Mouse (Mus musculus) liver, embryonic 13.5 days (tissue): ENCODE measurements around the gene Aqp5. TPM values are rescaled to one million over a fixed set of nuclear protein-coding genes. Genes with fewer than 3 reads are reported as not detected.
A peak's percentile ranks its signal among the peaks of the same experiment; 100 is the strongest.

Experiments used
- ATAC-seq: fragments of 200-750 bp; cut with Nextera tagmentation; 2 replicates; pipeline ENCODE4 v1.8.0; 2017; ENCODE audit warnings: low read depth, mild to moderate bottlenecking, moderate number of reproducible peaks, moderate library complexity
- DNase-seq: peaks from one replicate; pipeline ENCODE4 v3.0.0; 2022
- H3K27ac ChIP-seq: fragments of 300-500 bp; sonication (generic); 2 replicates; pipeline ENCODE4 v1.5.1; 2015; ENCODE audit warnings: moderate library complexity, mild to moderate bottlenecking, inconsistent platforms
- H3K27me3 ChIP-seq: fragments of 300-500 bp; sonication (generic); 2 replicates; pipeline ENCODE4 v1.6.1; 2015; ENCODE audit warnings: mild to moderate bottlenecking, inconsistent platforms
- H3K36me3 ChIP-seq: fragments of 300-500 bp; sonication (generic); 2 replicates; pipeline ENCODE4 v1.6.1; 2015; ENCODE audit warnings: mild to moderate bottlenecking, inconsistent platforms
- H3K4me1 ChIP-seq: fragments of 300-500 bp; sonication (generic); replicated peaks from 2 replicates; pipeline ENCODE4 v1.6.1; 2015; ENCODE audit warnings: inconsistent platforms
- H3K4me2 ChIP-seq: fragments of 300-500 bp; sonication (generic); 2 replicates; pipeline ENCODE4 v1.6.1; 2015; ENCODE audit warnings: inconsistent platforms, mild to moderate bottlenecking, moderate library complexity
- H3K4me3 ChIP-seq: fragments of 300-500 bp; sonication (generic); replicated peaks from 2 replicates; pipeline ENCODE4 v1.5.1; 2015; ENCODE audit warnings: mild to moderate bottlenecking, inconsistent platforms
- H3K9ac ChIP-seq: fragments of 300-500 bp; sonication (generic); 2 replicates; pipeline ENCODE4 v1.6.1; 2015; ENCODE audit warnings: mild to moderate bottlenecking, inconsistent platforms
- H3K9me3 ChIP-seq: fragments of 300-500 bp; sonication (generic); replicated peaks from 2 replicates; pipeline ENCODE4 v1.6.1; 2016; ENCODE audit warnings: inconsistent platforms
- WGBS: fragments of 180-500 bp; shearing (Covaris S2); methylation state at CpG from one replicate; pipeline ENCODE4 v1.1.7; 2015; ENCODE audit not compliant: insufficient replicate concordance; 5-methylcytosine and 5-hydroxymethylcytosine counted together
- polyA plus RNA-seq: library from polyadenylated mRNA; unstranded; fragments of >200 nt; fragmentation: Nextera tagmentation; extraction: Ambion mirVana; gene quantifications from 2 replicates; pipeline ENCODE4 v1.2.1, GENCODE M21; 2015

Aqp5 gene
- polyA plus RNA-seq, 1 experiment from 2014 or later, result 0.24 TPM

- H3K9ac ChIP-seq, result no peak overlapping the region
- DNase-seq (peak; percentile 58), ATAC-seq (peak; percentile 74)
- H3K4me1 ChIP-seq, result 0 out of 2 replicates have a peak, but pooled peaks cover 3% of the 10 kb centered on the region
- no peak overlapping the region for H3K27ac ChIP-seq
- H3K36me3 ChIP-seq, result no peaks in the 10 kb centered on the region
- WGBS, result 0% methylated on average over 7 of the region's 7 CpGs
- no peak overlapping the region for H3K4me2 ChIP-seq
- H3K9me3 ChIP-seq, result no peaks in the 10 kb centered on the region
- no peak overlapping the region for H3K4me3 ChIP-seq
- peaks cover 93% of the 10 kb centered on the region for H3K27me3 ChIP-seq
Measured at GRCm38 (mm10) chr15:99596056-99596687, 5.6 kb downstream of the Aqp5 start.

DNA sequence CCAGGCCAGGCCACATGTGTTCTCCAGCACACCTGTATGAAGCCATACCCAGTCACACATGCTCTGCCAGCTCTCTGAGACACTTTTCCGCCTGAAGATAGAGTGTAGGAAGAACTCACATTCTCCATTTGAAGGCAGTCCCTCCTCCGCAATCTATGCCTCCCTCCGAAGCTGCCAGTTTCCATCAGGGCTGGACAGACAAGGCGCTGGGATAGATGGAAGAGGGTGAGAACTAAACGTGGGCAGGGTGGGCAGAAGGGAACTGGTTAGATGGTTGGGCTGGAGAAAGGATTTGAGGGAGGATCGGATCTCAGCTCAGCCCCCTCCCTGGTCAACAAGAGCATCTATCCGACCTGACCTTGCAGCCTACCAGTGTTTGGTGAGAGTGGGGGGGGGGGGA, 6.3 kb downstream of the Aqp5 start:
- peaks cover 92% of the 10 kb centered on the region for H3K27me3 ChIP-seq
- no peak overlapping the region for H3K4me3 ChIP-seq
- ATAC-seq (no peak), DNase-seq (no peak)
- 0 out of 2 replicates have a peak, but pooled peaks cover 3% of the 10 kb centered on the region for H3K4me1 ChIP-seq
- H3K9ac ChIP-seq, result no peak overlapping the region
- H3K36me3 ChIP-seq, result no peaks in the 10 kb centered on the region
- H3K4me2 ChIP-seq, result no peak overlapping the region
- no peak overlapping the region for H3K27ac ChIP-seq
- 49% methylated on average over 7 of the region's 7 CpGs for WGBS
- H3K9me3 ChIP-seq, result no peaks in the 10 kb centered on the region

DNA sequence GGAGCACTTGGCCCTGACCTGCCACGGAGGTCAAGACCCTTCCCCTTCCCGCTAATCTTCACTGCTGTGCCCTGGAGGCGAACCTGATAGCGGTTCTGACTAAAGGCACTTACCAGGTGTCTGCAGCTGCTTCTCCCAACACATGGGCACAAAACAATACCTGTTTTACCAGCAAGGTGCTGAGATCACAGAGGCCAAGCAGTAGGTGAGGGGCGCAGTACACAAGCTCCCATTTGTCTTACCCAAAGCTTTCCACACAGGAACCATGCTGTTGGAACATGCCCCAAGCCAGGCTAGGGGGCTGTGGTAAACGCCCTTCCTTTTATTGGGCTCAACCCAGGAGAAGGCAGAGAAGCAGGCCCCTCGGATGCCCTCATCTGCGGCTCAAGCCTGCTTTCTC, 7.0 kb downstream of the Aqp5 start:
- 33% methylated on average over 8 of the region's 8 CpGs for WGBS
- H3K9ac ChIP-seq, result no peak overlapping the region
- H3K4me3 ChIP-seq, result no peak overlapping the region
- peaks cover 90% of the 10 kb centered on the region for H3K27me3 ChIP-seq
- no peak overlapping the region for H3K27ac ChIP-seq
- H3K9me3 ChIP-seq, result no peaks in the 10 kb centered on the region
- no peaks in the 10 kb centered on the region for H3K36me3 ChIP-seq
- no peak for ATAC-seq
- H3K4me1 ChIP-seq, result 0 out of 2 replicates have a peak, but pooled peaks cover 3% of the 10 kb centered on the region
- DNase-seq, result no peak
- H3K4me2 ChIP-seq, result no peak overlapping the region

GRCm38 (mm10) chr15:99599245-99600070, 8.9 kb downstream of the Aqp5 start:
- no peak overlapping the region for H3K4me3 ChIP-seq
- H3K36me3 ChIP-seq, result no peaks in the 10 kb centered on the region
- peaks cover 88% of the 10 kb centered on the region for H3K27me3 ChIP-seq
- H3K4me1 ChIP-seq, result 0 out of 2 replicates have a peak, but pooled peaks cover 3% of the 10 kb centered on the region
- WGBS, result 55% methylated on average over 17 of the region's 17 CpGs
- no peak overlapping the region for H3K9ac ChIP-seq
- no peak for DNase-seq
- H3K27ac ChIP-seq, result no peak overlapping the region
- no peaks in the 10 kb centered on the region for H3K9me3 ChIP-seq
- H3K4me2 ChIP-seq, result no peak overlapping the region
- ATAC-seq, result no peak

DNA sequence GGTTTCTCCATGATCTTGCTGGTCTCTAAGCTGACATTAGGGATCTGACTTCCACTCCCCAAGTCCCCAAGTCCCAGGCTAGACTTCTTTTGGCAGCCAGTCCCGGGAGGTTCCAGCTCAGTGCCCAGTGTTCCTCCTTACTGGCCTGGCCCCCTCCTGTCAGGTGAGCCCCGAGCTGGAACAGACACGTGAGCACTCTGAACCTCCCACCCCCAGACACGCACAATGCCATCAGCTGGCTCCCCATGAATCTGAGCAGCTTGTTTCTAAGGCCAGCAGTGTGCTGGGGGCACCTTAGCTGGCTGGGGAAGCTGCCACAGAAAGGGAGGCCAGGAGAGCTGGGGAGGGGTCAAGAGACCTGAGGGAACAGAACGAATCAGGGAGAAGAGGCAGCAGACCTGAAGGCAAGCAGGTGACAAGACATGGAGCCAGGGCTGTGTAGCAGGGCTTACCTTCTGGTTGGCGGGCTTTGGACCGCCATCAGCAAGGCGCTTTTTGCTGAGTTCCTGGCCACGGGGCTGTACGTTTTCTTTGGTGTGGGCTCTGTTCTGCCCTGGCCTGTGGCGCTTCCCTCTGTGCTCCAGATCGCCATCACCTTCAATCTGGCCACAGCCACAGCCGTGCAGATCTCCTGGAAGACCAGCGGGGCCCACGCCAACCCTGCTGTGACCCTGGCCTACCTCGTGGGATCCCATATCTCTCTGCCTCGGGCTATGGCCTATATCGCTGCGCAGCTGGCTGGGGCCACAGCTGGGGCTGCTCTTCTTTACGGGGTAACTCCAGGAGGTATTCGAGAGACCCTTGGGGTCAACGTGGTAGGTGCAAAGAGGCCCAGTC, 10.6 kb downstream of the Aqp5 start, which contains the start of gene Aqp6:
Gene Aqp6, plus strand, starts transcription at position 415 of the 837 bp plus-strand sequence.
- no peak for ATAC-seq
- Histone ChIP-seq H3K4me2 (no peak within 1 kb of the TSS), H3K9ac (no peak within 1 kb of the TSS), H3K4me1 (peaks cover 2% of the 10 kb centered on the region), H3K9me3 (no peaks in the 10 kb centered on the region), H3K4me3 (no peak within 1 kb of the TSS), H3K27ac (no peak within 1 kb of the TSS), H3K27me3 (peaks cover 90% of the 10 kb centered on the region), H3K36me3 (no peaks in the 10 kb centered on the region)
- WGBS, result 55% methylated on average over 22 of the region's 22 CpGs
- no peak for DNase-seq

DNA sequence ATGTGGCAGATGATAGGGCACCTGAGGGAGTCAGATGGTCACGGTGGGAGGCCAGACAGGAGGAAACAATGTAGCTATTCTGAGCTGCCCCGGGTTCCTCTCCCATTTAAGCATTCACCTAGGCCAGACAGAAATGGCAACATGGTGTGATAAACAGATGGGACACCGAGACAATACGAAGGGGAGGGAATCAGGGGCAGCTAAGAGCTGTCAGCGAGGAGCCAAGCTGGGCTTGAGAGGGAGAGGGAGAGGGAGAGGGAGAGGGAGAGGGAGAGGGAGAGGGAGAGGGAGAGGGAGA, 11.2 kb downstream of the Aqp5 start:
- H3K4me1 ChIP-seq, result peaks cover 7% of the 10 kb centered on the region

GRCm38 (mm10) chr15:99602206-99602820, 11.7 kb downstream of the Aqp5 start:
- Histone ChIP-seq H3K4me3 (no peak overlapping the region), H3K4me1 (peaks cover 13% of the 10 kb centered on the region), H3K9me3 (no peaks in the 10 kb centered on the region), H3K27ac (no peak overlapping the region), H3K9ac (no peak overlapping the region), H3K4me2 (no peak overlapping the region), H3K27me3 (peaks cover 90% of the 10 kb centered on the region), H3K36me3 (no peaks in the 10 kb centered on the region)
- WGBS, result 69% methylated on average over 17 of the region's 17 CpGs
- ATAC-seq, result no peak
- DNase-seq, result no peak

More for the DNA sequence above, 11.2 kb downstream of the Aqp5 start:
- peaks cover 93% of the 10 kb centered on the region for H3K27me3 ChIP-seq
- no peaks in the 10 kb centered on the region for H3K9me3 ChIP-seq
- H3K4me3 ChIP-seq, result no peak overlapping the region
- H3K27ac ChIP-seq, result no peak overlapping the region
- ATAC-seq (no peak), DNase-seq (no peak)
- WGBS, result 29% methylated on average over 4 of the region's 5 CpGs
- H3K36me3 ChIP-seq, result no peaks in the 10 kb centered on the region
- H3K9ac ChIP-seq, result no peak overlapping the region
- H3K4me2 ChIP-seq, result no peak overlapping the region

GRCm38 (mm10) chr15:99603216-99603615, 12.6 kb downstream of the Aqp5 start:
- ATAC-seq (no peak), DNase-seq (no peak)
- Histone ChIP-seq H3K36me3 (no peaks in the 10 kb centered on the region), H3K4me3 (no peak overlapping the region), H3K9ac (no peak overlapping the region), H3K9me3 (no peaks in the 10 kb centered on the region), H3K4me1 (peaks cover 15% of the 10 kb centered on the region), H3K27me3 (peaks cover 90% of the 10 kb centered on the region), H3K4me2 (no peak overlapping the region), H3K27ac (no peak overlapping the region)
- 69% methylated on average over 7 of the region's 7 CpGs for WGBS

- 72% methylated on average over 3 of the region's 3 CpGs for WGBS
- DNase-seq (no peak), ATAC-seq (no peak)
- no peak overlapping the region for H3K9ac ChIP-seq
- H3K4me3 ChIP-seq, result no peak overlapping the region
- no peaks in the 10 kb centered on the region for H3K36me3 ChIP-seq
- H3K4me2 ChIP-seq, result no peak overlapping the region
- H3K27ac ChIP-seq, result no peak overlapping the region
- H3K27me3 ChIP-seq, result peaks cover 85% of the 10 kb centered on the region
- no peaks in the 10 kb centered on the region for H3K9me3 ChIP-seq
- H3K4me1 ChIP-seq, result peaks cover 21% of the 10 kb centered on the region
Measured at GRCm38 (mm10) chr15:99605595-99605994, 15.0 kb downstream of the Aqp5 start.

GRCm38 (mm10) chr15:99606515-99606914, 15.9 kb downstream of the Aqp5 start:
- Histone ChIP-seq H3K36me3 (no peaks in the 10 kb centered on the region), H3K4me2 (no peak overlapping the region), H3K9ac (no peak overlapping the region), H3K27ac (no peak overlapping the region), H3K27me3 (peaks cover 85% of the 10 kb centered on the region), H3K9me3 (no peaks in the 10 kb centered on the region), H3K4me1 (peaks cover 21% of the 10 kb centered on the region), H3K4me3 (no peak overlapping the region)
- peak; percentile 79 for ATAC-seq
- DNase-seq, result peak; percentile 56
- 15% methylated on average over 5 of the region's 5 CpGs for WGBS
